Mouse (Mus musculus): ENCODE data around the gene Csgalnact2. TPM values are rescaled to one million over a fixed set of nuclear protein-coding genes. Genes with fewer than 3 reads are reported as not detected.

The Csgalnact2 gene
- polyA plus RNA-seq, 1 experiment from 2014 or later, result 11.8 TPM

DNA sequence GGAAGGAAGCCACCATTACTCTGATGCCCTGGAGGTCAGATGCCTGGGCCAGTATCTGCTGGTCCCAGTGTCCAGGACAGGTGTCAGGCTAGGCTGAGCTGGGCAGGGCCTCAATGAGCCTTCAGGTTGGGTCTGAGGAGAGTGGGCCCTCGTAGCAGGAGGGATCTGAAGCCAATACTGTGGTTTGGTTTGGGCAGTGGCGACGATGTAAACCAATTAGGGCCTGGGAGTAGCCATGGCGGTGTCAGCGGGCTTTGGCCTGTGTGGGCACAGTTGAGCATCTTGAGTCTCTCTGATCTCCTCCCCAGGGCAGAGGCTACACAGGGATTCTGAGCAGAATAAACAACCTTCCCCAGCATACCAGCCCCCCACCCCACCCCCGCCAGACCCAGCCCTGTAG is 55.3 kb downstream of the Csgalnact2 start:
- Histone ChIP-seq H3K4me1 (ENCODE audit: control insufficient read depth, insufficient read depth, low read length) (peaks cover 7% of the 10 kb centered on the region; the same call in 1 of the 2 replicates), H3K4me2 (ENCODE audit: low read length) (no peak overlapping the region)

DNA sequence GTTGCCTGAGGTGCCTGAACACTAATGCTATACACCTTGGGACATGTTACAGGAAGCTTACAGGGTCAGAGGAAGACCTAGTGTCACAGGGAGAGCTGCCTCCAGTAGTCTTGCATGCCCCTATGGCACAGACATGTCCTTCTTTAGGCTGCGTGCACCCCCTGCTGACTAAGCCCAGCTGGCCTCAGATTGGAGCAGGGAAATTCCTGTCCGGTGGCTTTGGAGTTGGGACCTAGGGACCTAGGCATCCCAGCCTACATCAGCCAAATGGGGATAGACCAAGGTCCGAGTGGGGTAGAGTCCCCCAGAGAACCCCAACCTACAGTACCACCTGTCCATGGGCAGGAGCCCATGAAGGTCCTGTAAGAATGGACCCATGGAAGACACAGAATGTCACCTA is 56.6 kb downstream of the Csgalnact2 start:
- Histone ChIP-seq H3K36me3 (ENCODE audit: control insufficient read depth, insufficient read depth, low read length) (peaks cover 3% of the 10 kb centered on the region; the same call in 1 of the 2 replicates), H3K4me3 (ENCODE audit: low read depth, low read length) (no peak overlapping the region), H3K4me2 (ENCODE audit: low read length) (no peak overlapping the region), H3K27me3 (ENCODE audit: control insufficient read depth, insufficient read depth, low read depth, low read length) (no peaks in the 10 kb centered on the region), H3K9ac (ENCODE audit: low read depth, low read length) (no peak overlapping the region), H3K27ac (ENCODE audit: low read length) (no peak overlapping the region), H3K9me3 (replicated peaks; ENCODE audit: control insufficient read depth, low read length, poor library complexity, severe bottlenecking) (no peaks in the 10 kb centered on the region), H3K4me1 (ENCODE audit: control insufficient read depth, insufficient read depth, low read length) (peaks cover 7% of the 10 kb centered on the region; the same call in 1 of the 2 replicates)
- ATAC-seq, result no peak
- 82% methylated on average over 3 of the region's 3 CpGs for WGBS

More for the DNA sequence above, 55.3 kb downstream of the Csgalnact2 start:
- ATAC-seq, result no peak
- no peaks in the 10 kb centered on the region for H3K9me3 ChIP-seq (replicated peaks; ENCODE audit: control insufficient read depth, low read length, poor library complexity, severe bottlenecking)
- no peak overlapping the region for H3K9ac ChIP-seq (ENCODE audit: low read depth, low read length)
- H3K36me3 ChIP-seq (ENCODE audit: control insufficient read depth, insufficient read depth, low read length), result peaks cover 8% of the 10 kb centered on the region; the same call in 1 of the 2 replicates
- no peak overlapping the region for H3K27ac ChIP-seq (ENCODE audit: low read length)
- 79% methylated on average over 6 of the region's 6 CpGs for WGBS
- no peaks in the 10 kb centered on the region for H3K27me3 ChIP-seq (ENCODE audit: control insufficient read depth, insufficient read depth, low read depth, low read length)
- no peak overlapping the region for H3K4me3 ChIP-seq (ENCODE audit: low read depth, low read length)

DNA sequence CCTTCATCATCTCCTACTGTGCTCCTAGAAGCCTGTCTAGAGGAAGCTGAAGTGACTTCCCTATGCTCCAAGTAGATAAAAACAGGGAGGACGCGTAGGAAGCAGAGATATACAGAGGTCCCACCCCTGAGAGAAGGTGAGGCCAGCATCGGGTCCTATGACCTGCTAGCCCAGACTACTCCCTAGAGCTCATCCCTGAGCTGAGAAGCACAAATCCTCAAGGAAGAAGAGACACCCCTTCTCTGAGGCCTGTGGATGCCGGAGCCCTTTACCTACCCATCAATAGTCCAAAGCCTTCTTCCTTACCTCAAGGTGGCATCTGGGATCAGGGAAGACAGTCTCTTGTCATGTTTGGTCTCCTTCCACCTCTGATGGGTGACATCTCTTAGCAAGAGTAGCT is 58.2 kb downstream of the Csgalnact2 start:
- no peak for ATAC-seq
- H3K4me3 ChIP-seq (ENCODE audit: low read depth, low read length), result no peak overlapping the region
- no peaks in the 10 kb centered on the region for H3K27me3 ChIP-seq (ENCODE audit: control insufficient read depth, insufficient read depth, low read depth, low read length)
- no peaks in the 10 kb centered on the region; the same call in 1 of the 2 replicates for H3K36me3 ChIP-seq (ENCODE audit: control insufficient read depth, insufficient read depth, low read length)
- no peaks in the 10 kb centered on the region for H3K9me3 ChIP-seq (replicated peaks; ENCODE audit: control insufficient read depth, low read length, poor library complexity, severe bottlenecking)
- no peak overlapping the region for H3K27ac ChIP-seq (ENCODE audit: low read length)
- H3K9ac ChIP-seq (ENCODE audit: low read depth, low read length), result no peak overlapping the region
- H3K4me1 ChIP-seq (ENCODE audit: control insufficient read depth, insufficient read depth, low read length), result peaks cover 9% of the 10 kb centered on the region; the same call in 1 of the 2 replicates
- no peak overlapping the region for H3K4me2 ChIP-seq (ENCODE audit: low read length)
- 96% methylated on average over 4 of the region's 4 CpGs for WGBS

GRCm38 (mm10) chr6:118079762-118080465 is 59.0 kb downstream of the Csgalnact2 start:
- no peaks in the 10 kb centered on the region for H3K9me3 ChIP-seq (replicated peaks; ENCODE audit: control insufficient read depth, low read length, poor library complexity, severe bottlenecking)
- no peaks in the 10 kb centered on the region for H3K27me3 ChIP-seq (ENCODE audit: control insufficient read depth, insufficient read depth, low read depth, low read length)
- H3K4me3 ChIP-seq (ENCODE audit: low read depth, low read length), result no peak overlapping the region
- H3K27ac ChIP-seq (ENCODE audit: low read length), result no peak overlapping the region
- ATAC-seq, result peak; percentile 59; the same call in 1 of the 2 replicates
- peaks cover 9% of the 10 kb centered on the region; the same call in 1 of the 2 replicates for H3K4me1 ChIP-seq (ENCODE audit: control insufficient read depth, insufficient read depth, low read length)
- no peak overlapping the region for H3K9ac ChIP-seq (ENCODE audit: low read depth, low read length)
- 39% methylated on average over 10 of the region's 10 CpGs for WGBS
- H3K36me3 ChIP-seq (ENCODE audit: control insufficient read depth, insufficient read depth, low read length), result no peaks in the 10 kb centered on the region
- H3K4me2 ChIP-seq (ENCODE audit: low read length), result no peak overlapping the region

DNA sequence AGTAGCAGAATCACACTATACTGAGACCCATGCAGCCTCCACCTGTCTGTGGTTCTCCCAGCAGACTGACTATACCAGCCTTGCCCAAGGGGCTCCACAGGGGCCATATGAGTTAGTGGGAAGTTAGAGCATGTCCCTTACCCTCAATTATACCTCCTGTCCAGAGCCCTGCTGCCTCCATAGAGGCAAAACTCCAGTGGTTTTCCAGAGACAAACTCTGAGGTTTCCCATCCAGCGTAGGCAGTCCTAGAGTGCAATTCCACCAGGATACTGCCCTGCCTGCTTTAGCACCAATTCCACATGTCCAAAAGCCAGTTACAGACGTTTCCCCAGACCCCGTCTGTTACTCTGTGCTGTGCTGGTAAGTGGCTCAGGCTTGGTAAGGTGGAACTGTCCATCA is 59.6 kb downstream of the Csgalnact2 start:
- H3K9me3 ChIP-seq (replicated peaks; ENCODE audit: control insufficient read depth, low read length, poor library complexity, severe bottlenecking), result no peaks in the 10 kb centered on the region
- H3K4me3 ChIP-seq (ENCODE audit: low read depth, low read length), result no peak overlapping the region
- H3K4me2 ChIP-seq (ENCODE audit: low read length), result no peak overlapping the region
- H3K27me3 ChIP-seq (ENCODE audit: control insufficient read depth, insufficient read depth, low read depth, low read length), result no peaks in the 10 kb centered on the region
- H3K27ac ChIP-seq (ENCODE audit: low read length), result no peak overlapping the region
- no peaks in the 10 kb centered on the region for H3K36me3 ChIP-seq (ENCODE audit: control insufficient read depth, insufficient read depth, low read length)
- 64% methylated on average over 3 of the region's 3 CpGs for WGBS
- peaks cover 12% of the 10 kb centered on the region for H3K4me1 ChIP-seq (ENCODE audit: control insufficient read depth, insufficient read depth, low read length)
- no peak overlapping the region for H3K9ac ChIP-seq (ENCODE audit: low read depth, low read length)
- ATAC-seq, result 0 out of 2 replicates have a peak, but pooled peaks have one; percentile 11

DNA sequence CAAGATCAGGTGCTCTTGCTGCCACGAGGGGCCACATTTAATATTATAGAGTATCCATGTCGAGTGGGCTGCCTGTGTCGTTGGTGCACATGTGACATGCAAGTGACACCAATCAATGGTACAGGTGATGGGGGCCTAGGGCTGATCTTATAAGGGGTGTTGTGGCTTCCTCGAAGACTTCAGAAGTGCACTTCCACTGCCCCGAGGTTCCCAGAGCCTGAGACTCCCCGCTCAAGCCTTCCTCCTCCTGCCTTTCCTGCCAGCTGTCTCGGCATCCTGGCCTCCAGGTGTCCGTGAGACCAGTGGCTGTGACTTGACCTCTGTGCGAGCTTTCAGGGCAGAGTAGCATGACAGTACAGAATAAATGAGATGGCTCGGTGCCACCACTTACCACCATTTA is 60.2 kb downstream of the Csgalnact2 start:
- Histone ChIP-seq H3K4me3 (ENCODE audit: low read depth, low read length) (no peak overlapping the region), H3K4me2 (ENCODE audit: low read length) (no peak overlapping the region)
- 78% methylated on average over 10 of the region's 10 CpGs for WGBS

GRCm38 (mm10) chr6:118077421-118077820 is 61.5 kb downstream of the Csgalnact2 start:
- no peak for ATAC-seq
- Histone ChIP-seq H3K4me1 (ENCODE audit: control insufficient read depth, insufficient read depth, low read length) (peaks cover 18% of the 10 kb centered on the region), H3K4me3 (ENCODE audit: low read depth, low read length) (no peak overlapping the region), H3K4me2 (ENCODE audit: low read length) (no peak overlapping the region), H3K27ac (ENCODE audit: low read length) (no peak overlapping the region), H3K9ac (ENCODE audit: low read depth, low read length) (no peak overlapping the region), H3K27me3 (ENCODE audit: control insufficient read depth, insufficient read depth, low read depth, low read length) (no peaks in the 10 kb centered on the region), H3K36me3 (ENCODE audit: control insufficient read depth, insufficient read depth, low read length) (no peaks in the 10 kb centered on the region), H3K9me3 (replicated peaks; ENCODE audit: control insufficient read depth, low read length, poor library complexity, severe bottlenecking) (no peaks in the 10 kb centered on the region)
- 86% methylated on average over 7 of the region's 7 CpGs for WGBS

More for the DNA sequence above, 60.2 kb downstream of the Csgalnact2 start:
- ATAC-seq, result no peak
- Histone ChIP-seq H3K27ac (ENCODE audit: low read length) (no peak overlapping the region), H3K4me1 (ENCODE audit: control insufficient read depth, insufficient read depth, low read length) (peaks cover 18% of the 10 kb centered on the region), H3K36me3 (ENCODE audit: control insufficient read depth, insufficient read depth, low read length) (no peaks in the 10 kb centered on the region), H3K9me3 (replicated peaks; ENCODE audit: control insufficient read depth, low read length, poor library complexity, severe bottlenecking) (no peaks in the 10 kb centered on the region), H3K9ac (ENCODE audit: low read depth, low read length) (no peak overlapping the region), H3K27me3 (ENCODE audit: control insufficient read depth, insufficient read depth, low read depth, low read length) (no peaks in the 10 kb centered on the region)

- ATAC-seq, result no peak
- peak overlapping the region; percentile 29; the same call in 1 of the 2 replicates for H3K27ac ChIP-seq (ENCODE audit: low read length)
- WGBS, result 85% methylated on average over 8 of the region's 8 CpGs
Observed at GRCm38 (mm10) chr6:118076748-118077147, 62.2 kb downstream of the Csgalnact2 start.

DNA sequence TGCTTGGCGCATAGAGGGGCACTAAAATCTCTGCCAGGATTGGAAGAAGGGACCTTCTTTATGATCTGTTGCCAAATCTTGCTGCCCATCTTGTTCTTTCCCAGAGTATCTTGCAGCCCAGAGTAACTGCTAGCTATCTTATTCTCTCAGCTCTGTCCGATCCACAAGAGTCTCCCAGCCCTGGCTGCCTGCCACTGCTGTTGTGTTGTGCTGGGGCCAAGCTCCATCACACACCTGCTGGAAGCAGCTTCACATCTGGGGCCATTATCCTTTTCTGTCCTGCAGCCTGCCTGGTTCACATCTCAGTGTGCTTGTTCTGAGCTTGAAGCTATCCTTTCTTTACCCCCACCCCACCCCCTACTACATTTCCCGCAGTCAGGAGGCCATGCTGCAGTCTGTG is 62.7 kb downstream of the Csgalnact2 start:
- Histone ChIP-seq H3K27ac (ENCODE audit: low read length) (peak overlapping the region; percentile 29; the same call in 1 of the 2 replicates), H3K4me3 (ENCODE audit: low read depth, low read length) (no peak overlapping the region), H3K27me3 (ENCODE audit: control insufficient read depth, insufficient read depth, low read depth, low read length) (no peaks in the 10 kb centered on the region), H3K4me1 (ENCODE audit: control insufficient read depth, insufficient read depth, low read length) (peaks cover 18% of the 10 kb centered on the region), H3K9ac (ENCODE audit: low read depth, low read length) (no peak overlapping the region), H3K9me3 (replicated peaks; ENCODE audit: control insufficient read depth, low read length, poor library complexity, severe bottlenecking) (no peaks in the 10 kb centered on the region), H3K4me2 (ENCODE audit: low read length) (no peak overlapping the region), H3K36me3 (ENCODE audit: control insufficient read depth, insufficient read depth, low read length) (no peaks in the 10 kb centered on the region)
- WGBS, result 77% methylated on average over 3 of the region's 3 CpGs
- no peak for ATAC-seq

More at GRCm38 (mm10) chr6:118076748-118077147, 62.2 kb downstream of the Csgalnact2 start:
- peaks cover 18% of the 10 kb centered on the region for H3K4me1 ChIP-seq (ENCODE audit: control insufficient read depth, insufficient read depth, low read length)
- H3K27me3 ChIP-seq (ENCODE audit: control insufficient read depth, insufficient read depth, low read depth, low read length), result no peaks in the 10 kb centered on the region
- H3K4me3 ChIP-seq (ENCODE audit: low read depth, low read length), result no peak overlapping the region
- no peak overlapping the region for H3K9ac ChIP-seq (ENCODE audit: low read depth, low read length)
- no peaks in the 10 kb centered on the region for H3K36me3 ChIP-seq (ENCODE audit: control insufficient read depth, insufficient read depth, low read length)
- no peaks in the 10 kb centered on the region for H3K9me3 ChIP-seq (replicated peaks; ENCODE audit: control insufficient read depth, low read length, poor library complexity, severe bottlenecking)
- H3K4me2 ChIP-seq (ENCODE audit: low read length), result no peak overlapping the region

Data from midbrain, embryonic 16.5 days (tissue).